Mouse (Mus musculus) liver, adult 2 months (tissue): ENCODE results near the gene Gpc2. TPM values are rescaled to one million over a fixed set of nuclear protein-coding genes. Genes with fewer than 3 reads are reported as not detected.

Source experiments
- DNase-seq: peaks from one replicate; pipeline ENCODE4 v3.0.0-alpha.2; 2011; ENCODE audit warnings: low read depth, low spot score; ENCODE audit errors: extremely low read depth
- H3K27ac ChIP-seq: fragments of 200-500 bp; replicated peaks from 2 replicates; pipeline ENCODE4 v1.5.1; 2012; ENCODE audit warnings: low read depth, mild to moderate bottlenecking, control low read depth, inconsistent platforms, low read length; ENCODE audit not compliant: insufficient read depth
- H3K27me3 ChIP-seq: fragments of 200-500 bp; 2 replicates; pipeline ENCODE4 v1.6.1; 2012; ENCODE audit warnings: mild to moderate bottlenecking, moderate library complexity, low read length, inconsistent platforms; ENCODE audit not compliant: control insufficient read depth, insufficient read depth
- H3K36me3 ChIP-seq: fragments of 200-500 bp; 2 replicates; pipeline ENCODE4 v1.6.1; 2012; ENCODE audit warnings: low read length, inconsistent platforms; ENCODE audit not compliant: control insufficient read depth, insufficient read depth
- H3K4me1 ChIP-seq: fragments of 200-500 bp; 2 replicates; pipeline ENCODE4 v1.6.1; 2011; ENCODE audit warnings: low read length; ENCODE audit not compliant: control insufficient read depth, insufficient read depth
- H3K4me3 ChIP-seq: fragments of 200-500 bp; 2 replicates; pipeline ENCODE4 v1.5.1; 2011; ENCODE audit warnings: low read depth, mild to moderate bottlenecking, control low read depth, low read length, moderate library complexity; ENCODE audit not compliant: insufficient read depth
- H3K79me2 ChIP-seq: fragments of 200-500 bp; 2 replicates; pipeline ENCODE4 v1.6.1; 2012; ENCODE audit warnings: inconsistent platforms, mild to moderate bottlenecking, low read length, moderate library complexity; ENCODE audit not compliant: control insufficient read depth, insufficient read depth
- H3K9ac ChIP-seq: fragments of 200-500 bp; 2 replicates; pipeline ENCODE4 v1.6.1; 2012; ENCODE audit warnings: low read depth, mild to moderate bottlenecking, control low read depth, inconsistent platforms, low read length
- CTCF ChIP-seq: fragments of 200-500 bp; IDR thresholded peaks from 2 replicates; pipeline ENCODE4 v1.5.1; 2011; ENCODE audit warnings: low read depth, low read length, control low read depth
- POLR2A ChIP-seq: fragments of 200-500 bp; IDR thresholded peaks from 2 replicates; pipeline ENCODE4 v1.6.1; 2011; ENCODE audit warnings: low read length, control low read depth; ENCODE audit not compliant: insufficient read depth; ENCODE audit errors: extremely low read depth
- WGBS: fragments of 180-500 bp; shearing (Covaris S2); methylation state at CpG from one replicate; pipeline ENCODE4 v1.1.7; 2018; 5-methylcytosine and 5-hydroxymethylcytosine counted together
- polyA plus RNA-seq: library from polyadenylated mRNA; depleted of rRNA; stranded (reverse); fragments of >200 nt; gene quantifications from 2 replicates; pipeline ENCODE4 v1.2.3, GENCODE M21; 2012
- total RNA-seq: library from RNA; depleted of rRNA; stranded (reverse); fragments of >200 nt; gene quantifications from 2 replicates; pipeline ENCODE4 v1.2.3, GENCODE M21; 2014

Gene Gpc2
- total and polyA plus RNA-seq, 2 experiments, result 0.09 to 0.18 TPM

DNA sequence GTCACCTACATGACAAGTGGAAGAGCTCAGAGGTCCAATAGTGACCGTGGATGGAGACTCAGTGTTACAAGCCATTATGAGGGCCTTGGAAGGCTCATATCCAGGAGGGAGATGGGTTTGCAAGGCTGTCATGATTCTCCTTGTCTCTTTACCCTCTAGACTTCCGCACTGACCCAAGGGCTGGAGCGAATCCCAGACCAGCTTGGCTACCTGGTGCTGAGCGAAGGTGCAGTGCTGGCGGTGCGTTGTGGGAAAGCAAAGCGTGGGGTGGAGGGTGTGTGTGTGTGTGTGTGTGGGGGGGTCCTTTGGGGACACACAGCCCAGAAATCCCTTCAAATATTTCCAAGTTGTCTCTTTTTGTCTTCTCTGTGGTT is 23.7 kb downstream of the Gpc2 start:
- Histone ChIP-seq H3K27ac (peak overlapping the region; percentile 72), H3K4me1 (peaks cover 4% of the 10 kb centered on the region), H3K27me3 (no peaks in the 10 kb centered on the region), H3K36me3 (no peaks in the 10 kb centered on the region), H3K9ac (peak overlapping the region; percentile 84), H3K4me3 (peak overlapping the region; percentile 74), H3K79me2 (no peaks in the 10 kb centered on the region)
- TF ChIP-seq POLR2A (no peak), CTCF (no peak)
- no peak for DNase-seq
- 7% methylated on average over 7 of the region's 7 CpGs for WGBS

GRCm38 (mm10) chr5:138255353-138256093 is 24.3 kb downstream of the Gpc2 start, which contains the start of gene Lamtor4:
TSS of gene Lamtor4 (plus strand) at chr5:138255482.
- Histone ChIP-seq H3K4me1 (peaks cover 4% of the 10 kb centered on the region), H3K36me3 (no peaks in the 10 kb centered on the region), H3K27ac (peak within 1 kb of the TSS; percentile 72), H3K27me3 (no peaks in the 10 kb centered on the region), H3K9ac (peak within 1 kb of the TSS; percentile 84), H3K4me3 (peak within 1 kb of the TSS; percentile 74), H3K79me2 (no peaks in the 10 kb centered on the region)
- DNase-seq, result peak; percentile 95
- WGBS, result under 1% methylated on average over 38 of the region's 38 CpGs
- TF ChIP-seq CTCF (peak; percentile 35), POLR2A (peak; percentile 69)

DNA sequence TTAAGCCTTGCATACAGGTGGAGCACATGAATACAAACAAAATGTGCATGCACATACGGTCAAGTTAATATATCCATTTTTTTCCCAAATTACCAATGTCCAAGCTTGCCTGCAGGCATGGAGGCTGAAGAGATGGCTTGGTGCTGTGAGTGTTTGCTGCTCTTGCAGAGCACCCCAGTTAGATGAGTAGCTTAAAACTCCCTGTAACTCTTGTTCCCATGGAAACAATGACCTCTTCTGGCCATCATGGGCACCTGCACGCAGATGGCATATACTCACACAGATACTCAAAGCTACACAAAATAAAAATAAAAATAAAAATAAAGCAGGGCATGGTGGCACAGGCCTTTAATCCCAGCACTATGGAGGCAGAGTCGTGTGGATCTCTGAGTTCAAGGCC is 26.7 kb downstream of the Gpc2 start:
- 96% methylated on average over 3 of the region's 3 CpGs for WGBS

DNA sequence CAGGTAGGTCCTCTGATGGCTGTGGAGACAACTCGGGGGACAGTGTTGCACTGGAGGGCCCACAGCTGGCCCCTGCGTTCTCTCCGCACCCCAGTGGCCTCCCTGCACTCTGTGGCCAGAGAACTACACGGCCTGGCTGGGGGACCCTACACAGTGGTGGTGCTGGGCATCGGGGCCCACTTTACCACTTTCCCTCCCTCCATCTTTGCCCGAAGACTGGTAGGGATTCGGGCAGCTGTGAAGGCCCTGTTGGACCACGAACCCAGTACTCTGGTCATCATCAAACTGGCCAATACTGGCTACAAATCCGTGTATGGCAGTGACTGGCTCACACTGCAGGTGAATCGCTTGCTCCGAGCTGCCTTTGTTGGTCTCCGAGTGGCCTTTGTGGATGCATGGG is 28.7 kb downstream of the Gpc2 start:
- Histone ChIP-seq H3K79me2 (no peaks in the 10 kb centered on the region), H3K36me3 (no peaks in the 10 kb centered on the region), H3K4me3 (no peak overlapping the region), H3K9ac (no peak overlapping the region), H3K4me1 (peaks cover 4% of the 10 kb centered on the region), H3K27me3 (no peaks in the 10 kb centered on the region), H3K27ac (no peak overlapping the region)
- WGBS, result 86% methylated on average over 12 of the region's 12 CpGs
- TF ChIP-seq POLR2A (no peak), CTCF (no peak)
- no peak for DNase-seq

More for the DNA sequence above, 26.7 kb downstream of the Gpc2 start:
- H3K27me3 ChIP-seq, result no peaks in the 10 kb centered on the region
- no peak overlapping the region for H3K4me3 ChIP-seq
- H3K4me1 ChIP-seq, result peaks cover 4% of the 10 kb centered on the region
- H3K79me2 ChIP-seq, result no peaks in the 10 kb centered on the region
- TF ChIP-seq POLR2A, result no peak
- TF ChIP-seq CTCF, result no peak
- H3K9ac ChIP-seq, result no peak overlapping the region
- H3K36me3 ChIP-seq, result no peaks in the 10 kb centered on the region
- H3K27ac ChIP-seq, result no peak overlapping the region
- no peak for DNase-seq

DNA sequence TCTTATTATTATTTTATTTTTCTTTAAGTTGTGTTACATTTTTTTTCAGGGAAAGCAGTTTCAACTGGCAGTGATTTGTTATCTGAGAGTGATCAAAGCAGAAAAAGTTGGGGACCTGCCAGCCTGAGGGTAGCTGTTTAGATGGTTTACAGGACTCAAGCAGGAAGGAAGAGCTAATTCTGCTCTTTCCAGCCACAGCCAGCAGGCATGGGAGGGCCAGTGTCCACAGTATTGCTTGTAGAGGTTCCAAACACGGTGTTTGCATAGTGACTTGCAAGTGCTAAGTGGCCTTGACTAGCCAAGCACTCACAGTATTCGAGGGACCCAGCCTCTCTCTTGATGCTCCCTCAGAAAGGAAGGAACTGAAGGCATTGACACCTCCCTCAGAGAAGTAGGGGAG is 38.3 kb downstream of the Gpc2 start:
- H3K4me3 ChIP-seq, result no peak overlapping the region
- H3K27ac ChIP-seq, result no peak overlapping the region
- H3K4me1 ChIP-seq, result no peaks in the 10 kb centered on the region
- H3K9ac ChIP-seq, result no peak overlapping the region
- DNase-seq, result no peak
- H3K27me3 ChIP-seq, result no peaks in the 10 kb centered on the region
- no peaks in the 10 kb centered on the region for H3K79me2 ChIP-seq
- TF ChIP-seq POLR2A (no peak), CTCF (no peak)
- 13% methylated on average over 2 of the region's 2 CpGs for WGBS
- no peaks in the 10 kb centered on the region for H3K36me3 ChIP-seq

- H3K27me3 ChIP-seq, result no peaks in the 10 kb centered on the region
- no peak overlapping the region for H3K9ac ChIP-seq
- H3K27ac ChIP-seq, result no peak overlapping the region
- no peak for TF ChIP-seq CTCF
- TF ChIP-seq POLR2A, result no peak
- no peaks in the 10 kb centered on the region for H3K79me2 ChIP-seq
- no peaks in the 10 kb centered on the region for H3K4me1 ChIP-seq
- H3K36me3 ChIP-seq, result no peaks in the 10 kb centered on the region
- DNase-seq, result no peak
- no peak overlapping the region for H3K4me3 ChIP-seq
These were observed 45.6 kb downstream of the Gpc2 start for GRCm38 (mm10) chr5:138234224-138234623.
